Mouse (Mus musculus): ENCODE data around the gene Dcbld1.

The Dcbld1 gene

GRCm38 (mm10) chr10:52233301-52233968 lies at the start of gene Dcbld1:
Gene Dcbld1 (plus strand): TSS chr10:52233619.
- peak; percentile 6 to 18 for DNase-seq (ENCODE audit: low spot score in 2 of 2)

GRCm38 (mm10) chr10:52185900-52186299 lies 47.5 kb upstream of the Dcbld1 start:
- DNase-seq (ENCODE audit: low spot score in 2 of 2): peak in 1 of 2 experiments; percentile 6

- no peak for DNase-seq (ENCODE audit: low spot score in 2 of 2)
These were observed 38.2 kb upstream of the Dcbld1 start, which contains the start of gene Ros1 for GRCm38 (mm10) chr10:52194957-52195852. Gene Ros1 (minus strand): TSS chr10:52195244.

- no peak for DNase-seq (ENCODE audit: low spot score in 2 of 2)
These were observed 29.4 kb upstream of the Dcbld1 start for GRCm38 (mm10) chr10:52204006-52204405.

- no peak for DNase-seq (ENCODE audit: low spot score in 2 of 2)
These were observed 18.1 kb upstream of the Dcbld1 start for GRCm38 (mm10) chr10:52215267-52215818.

GRCm38 (mm10) chr10:52216797-52217563 lies 16.4 kb upstream of the Dcbld1 start:
- DNase-seq (ENCODE audit: low spot score in 2 of 2): peak; percentile 24 to 46

GRCm38 (mm10) chr10:52217564-52217934 lies 15.9 kb upstream of the Dcbld1 start:
- no peak for DNase-seq (ENCODE audit: low spot score in 2 of 2)

- DNase-seq (ENCODE audit: low spot score in 2 of 2): no peak
These were observed 13.8 kb upstream of the Dcbld1 start for GRCm38 (mm10) chr10:52219600-52219999.

GRCm38 (mm10) chr10:52232196-52233176 lies 933 bp upstream of the Dcbld1 start:
- DNase-seq (ENCODE audit: low spot score in 2 of 2): no peak

- peak in 1 of 2 experiments; percentile 9 for DNase-seq (ENCODE audit: low spot score in 2 of 2)
These were observed 692 bp downstream of the Dcbld1 start for GRCm38 (mm10) chr10:52233969-52234653.

GRCm38 (mm10) chr10:52234654-52234981 lies 1.2 kb downstream of the Dcbld1 start:
- no peak for DNase-seq (ENCODE audit: low spot score in 2 of 2)

- no peak for DNase-seq (ENCODE audit: low spot score in 2 of 2)
These were observed 2.0 kb downstream of the Dcbld1 start for GRCm38 (mm10) chr10:52235461-52235860.

- no peak for DNase-seq (ENCODE audit: low spot score in 2 of 2)
These were observed 8.6 kb downstream of the Dcbld1 start for GRCm38 (mm10) chr10:52242015-52242414.

GRCm38 (mm10) chr10:52242680-52243323 lies 9.4 kb downstream of the Dcbld1 start:
- no peak for DNase-seq (ENCODE audit: low spot score in 2 of 2)

- DNase-seq (ENCODE audit: low spot score in 2 of 2): no peak
These were observed 12.8 kb downstream of the Dcbld1 start for GRCm38 (mm10) chr10:52246207-52246606.

GRCm38 (mm10) chr10:52252240-52252639 lies 18.8 kb downstream of the Dcbld1 start:
- no peak for DNase-seq (ENCODE audit: low spot score in 2 of 2)

- DNase-seq (ENCODE audit: low spot score in 2 of 2): no peak
These were observed 20.0 kb downstream of the Dcbld1 start for GRCm38 (mm10) chr10:52253426-52253825.

GRCm38 (mm10) chr10:52257768-52258167 lies 24.3 kb downstream of the Dcbld1 start:
- DNase-seq (ENCODE audit: low spot score in 2 of 2): no peak

- DNase-seq (ENCODE audit: low spot score in 2 of 2): no peak
These were observed 24.9 kb downstream of the Dcbld1 start for GRCm38 (mm10) chr10:52258180-52258948.
